Mouse (Mus musculus): ENCODE data around the gene Mcts1.
A peak's percentile ranks its signal among the peaks of the same experiment; 100 is the strongest.

Mcts1 gene

GRCm38 (mm10) chrX:38654681-38655080 is 54.3 kb downstream of the Mcts1 start:
- DNase-seq (ENCODE audit: low read depth, low spot score) = peak; percentile 30

- no peak for DNase-seq (ENCODE audit: low read depth, low spot score)
Measured at GRCm38 (mm10) chrX:38656206-38656883, 56.0 kb downstream of the Mcts1 start.

Measured in ES-CJ7 (cell line).